Mouse (Mus musculus) heart, adult 2 months (tissue): ENCODE results near the gene Rufy2. TPM values are rescaled to one million over a fixed set of nuclear protein-coding genes. Genes with fewer than 3 reads are reported as not detected.

Source experiments
- DNase-seq, 2 experiments: peaks; one replicate each; pipeline ENCODE4 v3.0.0; 2021
- H3K27ac ChIP-seq: fragments of 200-600 bp; 2 replicates; pipeline ENCODE4 v1.8.1; 2022
- H3K27me3 ChIP-seq: fragments of 200-500 bp; 2 replicates; pipeline ENCODE4 v1.6.1; 2012; ENCODE audit warnings: mild to moderate bottlenecking, low read length, inconsistent platforms, mixed read lengths; ENCODE audit not compliant: control insufficient read depth, insufficient read depth
- H3K36me3 ChIP-seq: fragments of 200-500 bp; 2 replicates; pipeline ENCODE4 v1.6.1; 2012; ENCODE audit warnings: low read length, inconsistent platforms; ENCODE audit not compliant: control insufficient read depth, insufficient read depth
- H3K4me1 ChIP-seq: fragments of 200-500 bp; 2 replicates; pipeline ENCODE4 v1.6.1; 2011; ENCODE audit warnings: low read length; ENCODE audit not compliant: control insufficient read depth, insufficient read depth
- H3K4me3 ChIP-seq: fragments of 200-600 bp; 2 replicates; pipeline ENCODE4 v1.8.1; 2022
- H3K79me2 ChIP-seq: fragments of 200-500 bp; replicated peaks from 2 replicates; pipeline ENCODE4 v1.6.1; 2012; ENCODE audit warnings: mild to moderate bottlenecking, inconsistent platforms, low read length, moderate library complexity, mixed read lengths; ENCODE audit not compliant: control insufficient read depth, insufficient read depth
- H3K9ac ChIP-seq: fragments of 200-500 bp; 2 replicates; pipeline ENCODE4 v1.6.1; 2012; ENCODE audit warnings: low read depth, mild to moderate bottlenecking, control low read depth, inconsistent platforms, low read length, mixed read lengths
- CTCF ChIP-seq: fragments of 200-600 bp; IDR thresholded peaks from 2 replicates; pipeline ENCODE4 v1.8.1; 2022; ENCODE audit warnings: antibody characterized with exemption, mild to moderate bottlenecking, moderate library complexity
- EP300 ChIP-seq: fragments of 200-500 bp; IDR thresholded peaks from 2 replicates; pipeline ENCODE4 v1.6.1; 2011; ENCODE audit warnings: low read depth, low read length, control low read depth; ENCODE audit not compliant: insufficient read depth
- POLR2A ChIP-seq: fragments of 200-500 bp; IDR thresholded peaks from 2 replicates; pipeline ENCODE4 v1.6.1; 2011; ENCODE audit warnings: mild to moderate bottlenecking, low read depth, low read length, control low read depth; ENCODE audit not compliant: insufficient read depth
- WGBS: fragments of 180-500 bp; shearing (Covaris S2); methylation state at CpG from one replicate; pipeline ENCODE4 v1.1.7; 2018; 5-methylcytosine and 5-hydroxymethylcytosine counted together
- intact Hi-C: fragments of 180-260 bp; cut with DNase I; formaldehyde crosslinking; loops from one replicate; pipeline ENCODE4 v1.15.1; 2025
- polyA plus RNA-seq: library from polyadenylated mRNA; depleted of rRNA; stranded (reverse); fragments of >200 nt; gene quantifications from 2 replicates; pipeline ENCODE4 v1.2.3, GENCODE M21; 2012; rRNA removed
- total RNA-seq, 2 experiments: library from RNA; stranded (reverse); gene quantifications; 2 replicates each; pipeline ENCODE4 v1.2.3; 2021

Gene Rufy2
- total and polyA plus RNA-seq, 3 experiments = 2.5 to 9.6 (median 7.3) TPM

DNA sequence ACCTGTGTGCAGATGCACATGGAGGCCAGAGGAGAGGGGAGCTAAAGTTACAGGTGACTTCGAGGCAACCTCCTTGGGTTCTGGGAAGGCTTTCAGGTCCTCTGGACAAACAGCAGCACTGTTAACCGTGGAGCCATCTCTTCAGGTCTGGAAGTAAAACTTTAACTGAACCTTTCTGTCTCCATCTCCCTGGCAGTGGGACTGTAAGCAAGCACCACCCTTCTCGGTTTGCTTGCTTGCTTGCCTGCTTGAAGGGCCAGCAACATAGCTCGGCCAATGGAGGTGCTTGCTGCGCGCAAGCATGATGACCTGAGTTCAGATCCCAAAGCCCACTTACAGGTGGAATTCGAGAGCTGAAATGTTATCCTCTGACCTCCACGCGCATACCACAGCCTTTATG lies 84.5 kb downstream of the Rufy2 start:
- TF ChIP-seq POLR2A = no peak
- DNase-seq = no peak
- no peaks in the 10 kb centered on the region for H3K27me3 ChIP-seq
- H3K27ac ChIP-seq = no peak overlapping the region
- H3K4me3 ChIP-seq = no peak overlapping the region
- H3K79me2 ChIP-seq = no peaks in the 10 kb centered on the region
- WGBS = 84% methylated on average over 9 of the region's 9 CpGs
- H3K36me3 ChIP-seq = no peaks in the 10 kb centered on the region
- no peaks in the 10 kb centered on the region for H3K4me1 ChIP-seq
- no peak overlapping the region for H3K9ac ChIP-seq
- intact Hi-C loops = no loop called here

DNA sequence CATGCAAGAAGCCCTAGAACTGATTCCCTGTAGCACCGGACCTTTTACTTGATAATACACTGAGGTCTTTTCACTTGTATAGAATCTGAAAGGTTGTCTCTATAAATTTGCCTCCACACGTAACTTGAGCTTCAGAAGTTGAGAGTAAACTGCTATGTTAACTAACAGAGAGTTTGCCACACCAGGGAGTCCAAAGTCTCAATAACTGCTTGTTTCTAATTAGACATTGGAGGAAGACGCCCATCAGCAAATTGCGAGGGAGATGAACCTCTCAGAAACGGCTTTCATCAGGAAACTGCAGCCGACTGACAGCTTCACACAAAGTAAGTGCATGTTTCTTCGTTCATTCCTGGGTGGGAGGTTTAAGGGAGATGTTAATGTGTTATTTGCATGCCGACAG lies 85.5 kb downstream of the Rufy2 start:
- no peaks in the 10 kb centered on the region for H3K36me3 ChIP-seq
- no peaks in the 10 kb centered on the region for H3K4me1 ChIP-seq
- no peaks in the 10 kb centered on the region for H3K27me3 ChIP-seq
- intact Hi-C loops = loop anchor here (1.0 to 5.0 kb wide), 2 partner anchors 40 to 83 kb away; partner anchors contain the start of gene Rufy2
- 64% methylated on average over 8 of the region's 8 CpGs for WGBS
- DNase-seq = no peak
- TF ChIP-seq POLR2A = no peak
- TF ChIP-seq EP300 = no peak
- no peak for TF ChIP-seq CTCF
- no peak overlapping the region for H3K4me3 ChIP-seq
- no peak overlapping the region for H3K27ac ChIP-seq
- no peaks in the 10 kb centered on the region for H3K79me2 ChIP-seq
- no peak overlapping the region for H3K9ac ChIP-seq

DNA sequence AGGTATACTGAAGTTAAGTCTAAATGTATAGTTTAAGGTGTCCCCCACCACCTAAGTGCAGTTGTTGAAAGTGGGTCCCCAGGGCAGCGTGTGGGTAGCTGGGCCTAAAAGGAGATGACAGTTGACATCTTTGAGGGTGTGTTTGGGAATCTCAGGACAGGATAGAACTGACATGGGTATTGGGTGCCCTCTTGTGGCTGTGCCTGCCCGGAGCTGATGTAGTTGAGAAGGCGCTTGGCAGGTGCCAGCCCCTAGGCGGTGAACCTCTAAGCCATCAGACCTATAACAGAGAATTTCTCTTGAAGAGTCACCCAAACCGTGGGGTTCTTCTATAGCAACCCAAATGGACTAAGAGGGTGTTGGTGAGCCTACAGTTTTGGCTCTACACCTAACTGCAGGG lies 86.0 kb downstream of the Rufy2 start:
- intact Hi-C loops = loop anchor here (1.0 to 5.0 kb wide), 3 partner anchors 23 to 84 kb away; partner anchors contain the start of gene Rufy2
- WGBS = 2% methylated on average over 5 of the region's 5 CpGs
- peak; percentile 75 to 79 for DNase-seq
- H3K4me3 ChIP-seq = no peak overlapping the region
- H3K9ac ChIP-seq = no peak overlapping the region
- H3K27ac ChIP-seq = no peak overlapping the region
- peak; percentile 96 for TF ChIP-seq CTCF
- 0 out of 2 replicates have a peak, but pooled peaks have one; percentile 17 for TF ChIP-seq POLR2A
- TF ChIP-seq EP300 = peak; percentile 89
- H3K4me1 ChIP-seq = no peaks in the 10 kb centered on the region
- no peaks in the 10 kb centered on the region for H3K27me3 ChIP-seq
- no peaks in the 10 kb centered on the region for H3K36me3 ChIP-seq
- no peaks in the 10 kb centered on the region for H3K79me2 ChIP-seq

Other genes with a start within 250 kb of the Rufy2 start
- gene Ccar1, start 187.9 kb upstream of the Rufy2 start, total RNA-seq = 10 to 100 TPM; 39.6 to 52.7 TPM
- gene Ccar1, start 187.9 kb upstream of the Rufy2 start, polyA plus RNA-seq = 34.3 and 56.1 TPM in 2 replicates
- gene Tet1, start 71.2 kb upstream of the Rufy2 start, total RNA-seq = 1 to 10 TPM; 5.3 to 6.6 TPM
- gene Tet1, start 71.2 kb upstream of the Rufy2 start, polyA plus RNA-seq = 2.3 and 3.9 TPM in 2 replicates
- gene Slc25a16, start 59.6 kb upstream of the Rufy2 start, total RNA-seq = 10 to 100 TPM; 20.4 to 27.1 TPM
- 21.7 and 35.8 TPM in 2 replicates for gene Slc25a16, start 59.6 kb upstream of the Rufy2 start, polyA plus RNA-seq
- under 1 TPM; 0.29 to 0.68 TPM for gene Dna2, start 33.2 kb upstream of the Rufy2 start, total RNA-seq
- 0.84 and 1.8 TPM in 2 replicates for gene Dna2, start 33.2 kb upstream of the Rufy2 start, polyA plus RNA-seq
- gene Hnrnph3, start 44.0 kb downstream of the Rufy2 start, total RNA-seq = 10 to 100 TPM; 33.5 to 34.5 TPM
- gene Hnrnph3, start 44.0 kb downstream of the Rufy2 start, polyA plus RNA-seq = 18.0 and 36.8 TPM in 2 replicates
- 1 to 10 TPM; 7.6 to 9.9 TPM for gene Pbld2, start 44.1 kb downstream of the Rufy2 start, total RNA-seq
- 0.98 and 2.1 TPM in 2 replicates for gene Pbld2, start 44.1 kb downstream of the Rufy2 start, polyA plus RNA-seq
- 1 to 10 TPM in 1 of 2 experiments, under 1 TPM in 1; 0.89 to 1.5 TPM for gene Pbld1, start 79.9 kb downstream of the Rufy2 start, total RNA-seq
- gene Pbld1, start 79.9 kb downstream of the Rufy2 start, polyA plus RNA-seq = 1.0 and 1.2 TPM in 2 replicates
- gene Atoh7, start 119.4 kb downstream of the Rufy2 start, total RNA-seq = not detected
- gene Atoh7, start 119.4 kb downstream of the Rufy2 start, polyA plus RNA-seq = not detected in 2 replicates
- gene Mypn, start 223.7 kb downstream of the Rufy2 start, total RNA-seq = 100 to 1,000 TPM in 1 of 2 experiments, 10 to 100 TPM in 1; 96.6 to 110 TPM
- 32.1 and 43.5 TPM in 2 replicates for gene Mypn, start 223.7 kb downstream of the Rufy2 start, polyA plus RNA-seq